Mouse (Mus musculus) embryonic fibroblast, embryonic 13.5 days (primary cell): ENCODE data around the gene Zbtb26. TPM values are rescaled to one million over a fixed set of nuclear protein-coding genes. Genes with fewer than 3 reads are reported as not detected.
A peak's percentile ranks its signal among the peaks of the same experiment; 100 is the strongest.

Experiments used
- H3K27ac ChIP-seq: 2 replicates; pipeline ENCODE4 v1.5.1; 2012; ENCODE audit warnings: low read length, control low read depth, inconsistent platforms; ENCODE audit not compliant: insufficient read depth
- H3K4me1 ChIP-seq: 2 replicates; pipeline ENCODE4 v1.6.1; 2011; ENCODE audit warnings: low read length; ENCODE audit not compliant: control insufficient read depth, insufficient read depth
- H3K4me3 ChIP-seq: 2 replicates; pipeline ENCODE4 v1.5.1; 2011; ENCODE audit warnings: mild to moderate bottlenecking, control low read depth, low read length; ENCODE audit not compliant: insufficient read depth
- CTCF ChIP-seq: IDR thresholded peaks from 2 replicates; pipeline ENCODE4 v1.5.1; 2011; ENCODE audit warnings: mild to moderate bottlenecking, control low read depth, low read length, moderate library complexity, borderline replicate concordance; ENCODE audit not compliant: insufficient read depth
- POLR2A ChIP-seq: IDR thresholded peaks from 2 replicates; pipeline ENCODE4 v1.6.1; 2011; ENCODE audit warnings: low read depth, mild to moderate bottlenecking, control low read depth, low read length, moderate library complexity
- polyA plus RNA-seq: library from polyadenylated mRNA; stranded (reverse); fragments of >200 nt; gene quantifications from 2 replicates; pipeline ENCODE4 v1.2.4, GENCODE M21; 2011; ENCODE audit warnings: low read depth; ENCODE audit not compliant: missing spikeins, insufficient read length

Gene Zbtb26
- polyA plus RNA-seq: 10.6 and 12.1 TPM in 2 replicates

DNA sequence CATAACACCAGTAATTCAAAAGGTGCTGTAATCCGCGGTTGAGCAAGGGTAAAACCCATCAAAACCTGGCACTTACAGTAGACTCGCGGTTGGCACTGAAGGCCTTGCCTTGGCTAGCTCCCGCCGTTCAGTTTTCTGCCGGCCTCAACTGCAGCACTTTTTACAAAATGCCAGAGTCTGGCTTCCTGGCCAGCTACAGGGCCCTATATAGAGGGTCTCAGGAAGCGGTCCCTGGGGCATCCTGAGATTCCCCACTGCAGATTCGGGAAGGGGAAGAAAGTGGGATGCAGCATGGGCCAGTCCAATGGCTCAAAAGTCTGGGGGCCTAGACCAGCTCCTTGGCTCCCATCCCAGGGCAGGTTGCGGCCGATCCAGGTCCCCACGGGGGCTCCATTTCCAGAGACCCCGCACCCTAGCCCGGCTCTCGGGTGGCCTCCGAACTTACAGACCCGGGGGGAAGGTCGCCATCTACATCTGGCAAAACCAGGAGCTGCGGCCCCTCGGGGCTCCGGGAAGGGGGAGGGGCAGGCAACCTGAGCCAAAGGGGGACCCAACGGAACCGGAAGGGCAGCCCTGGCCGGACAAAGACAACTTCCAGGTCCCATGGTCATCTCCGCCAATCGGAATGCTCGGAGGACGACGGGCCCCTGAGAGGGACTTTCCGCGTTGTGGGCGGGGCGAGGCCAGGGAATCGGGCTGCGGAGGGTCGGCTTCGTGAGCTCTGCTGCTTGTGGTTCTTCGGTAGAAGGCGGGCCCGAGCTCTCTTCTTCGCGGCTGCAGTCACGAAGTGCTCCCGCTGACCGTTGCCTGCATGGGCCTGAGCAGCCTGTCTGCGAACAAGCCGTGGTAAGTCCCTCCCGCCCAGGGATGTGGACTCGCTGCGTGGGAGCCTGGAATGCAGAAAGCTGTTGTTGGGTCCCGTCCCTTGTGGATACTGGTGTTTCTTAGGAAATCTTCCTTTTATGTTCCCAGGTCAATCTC lies at the start of gene Zbtb26, which contains the start of the genes Zbtb6 and Rabgap1:
TSS of gene Zbtb26 (minus strand) at position 525 of the 981 bp plus-strand sequence.
TSS of gene Zbtb6 (minus strand) at position 561 of the 981 bp plus-strand sequence.
TSS of gene Rabgap1 (plus strand) at position 669 of the 981 bp plus-strand sequence.
- H3K27ac ChIP-seq: peak within 1 kb of the TSS; percentile 80
- H3K4me1 ChIP-seq: peaks cover 4% of the 10 kb centered on the region; the same call in 1 of the 2 replicates
- peak; percentile 82 for TF ChIP-seq POLR2A
- no peak for TF ChIP-seq CTCF
- H3K4me3 ChIP-seq: peak within 1 kb of the TSS; percentile 96

GRCm38 (mm10) chr2:37488956-37489355 lies 46.0 kb upstream of the Zbtb26 start:
- TF ChIP-seq CTCF: no peak
- no peak for TF ChIP-seq POLR2A
- H3K4me3 ChIP-seq: no peak overlapping the region
- no peak overlapping the region for H3K27ac ChIP-seq
- H3K4me1 ChIP-seq: no peaks in the 10 kb centered on the region

- TF ChIP-seq POLR2A: no peak
- TF ChIP-seq CTCF: no peak
- Histone ChIP-seq H3K4me1 (no peaks in the 10 kb centered on the region), H3K27ac (no peak overlapping the region), H3K4me3 (no peak overlapping the region)
Measured at GRCm38 (mm10) chr2:37486408-37486807, 43.5 kb upstream of the Zbtb26 start.

- TF ChIP-seq POLR2A: no peak
- Histone ChIP-seq H3K27ac (no peak overlapping the region), H3K4me3 (no peak overlapping the region), H3K4me1 (no peaks in the 10 kb centered on the region)
Measured at GRCm38 (mm10) chr2:37485370-37485769, 42.4 kb upstream of the Zbtb26 start.

DNA sequence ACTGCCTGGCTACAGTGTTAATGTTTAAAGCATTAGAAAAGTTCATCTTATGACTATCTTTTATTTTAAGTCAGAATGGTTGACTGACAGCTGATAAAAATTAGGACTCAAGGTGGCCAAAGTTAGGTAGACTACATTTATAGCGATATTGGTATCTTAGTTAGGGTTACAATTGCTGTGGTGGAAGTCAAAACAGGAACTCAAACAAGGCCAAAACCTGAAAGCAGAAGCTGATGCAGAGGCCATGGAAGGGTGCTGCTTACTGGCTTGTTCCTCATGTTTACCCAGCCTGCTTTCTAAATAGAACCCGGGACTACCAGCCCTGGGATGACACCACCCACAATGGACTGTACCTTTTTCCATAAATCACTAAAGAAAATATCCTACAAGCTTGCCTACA lies 41.2 kb upstream of the Zbtb26 start:
- Histone ChIP-seq H3K27ac (no peak overlapping the region), H3K4me1 (no peaks in the 10 kb centered on the region), H3K4me3 (no peak overlapping the region)
- no peak for TF ChIP-seq POLR2A
- TF ChIP-seq CTCF: no peak

DNA sequence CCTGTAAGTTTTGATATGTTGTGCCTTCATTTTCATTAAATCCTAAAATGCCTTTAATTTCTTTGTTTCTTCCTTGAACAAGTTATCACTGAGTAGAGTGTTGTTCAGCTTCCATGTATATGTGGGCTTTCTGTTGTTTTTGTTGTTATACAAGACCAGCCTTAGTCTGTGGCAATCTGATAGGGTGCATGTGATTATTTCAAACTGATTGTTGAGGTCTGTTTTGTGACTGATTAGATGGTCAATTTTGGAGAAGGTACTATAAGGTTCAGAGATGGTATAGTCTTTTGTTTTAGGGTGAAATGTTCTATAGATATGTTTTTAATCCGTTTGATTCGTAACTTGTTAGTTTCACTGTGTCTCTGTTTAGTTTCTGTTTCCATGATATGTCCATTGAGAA lies 37.1 kb upstream of the Zbtb26 start:
- Histone ChIP-seq H3K4me1 (no peaks in the 10 kb centered on the region), H3K4me3 (no peak overlapping the region), H3K27ac (no peak overlapping the region)
- no peak for TF ChIP-seq CTCF
- no peak for TF ChIP-seq POLR2A

GRCm38 (mm10) chr2:37479559-37479958 lies 36.6 kb upstream of the Zbtb26 start:
- Histone ChIP-seq H3K4me1 (no peaks in the 10 kb centered on the region), H3K27ac (no peak overlapping the region), H3K4me3 (no peak overlapping the region)
- no peak for TF ChIP-seq POLR2A
- no peak for TF ChIP-seq CTCF

- Histone ChIP-seq H3K27ac (no peak overlapping the region), H3K4me1 (no peaks in the 10 kb centered on the region), H3K4me3 (no peak overlapping the region)
- no peak for TF ChIP-seq POLR2A
- no peak for TF ChIP-seq CTCF
Measured at GRCm38 (mm10) chr2:37466266-37466665, 23.3 kb upstream of the Zbtb26 start.

GRCm38 (mm10) chr2:37460707-37461106 lies 17.8 kb upstream of the Zbtb26 start:
- Histone ChIP-seq H3K4me3 (no peak overlapping the region), H3K4me1 (no peaks in the 10 kb centered on the region), H3K27ac (no peak overlapping the region)
- TF ChIP-seq POLR2A (no peak), CTCF (no peak)

GRCm38 (mm10) chr2:37452376-37452760 lies 9.4 kb upstream of the Zbtb26 start:
- no peaks in the 10 kb centered on the region for H3K4me1 ChIP-seq
- peak overlapping the region; percentile 88 for H3K4me3 ChIP-seq
- TF ChIP-seq CTCF: no peak
- no peak for TF ChIP-seq POLR2A
- no peak overlapping the region for H3K27ac ChIP-seq
